28 mouse cellular contexts compared by ENCODE assay signal in the genomic region with DNA sequence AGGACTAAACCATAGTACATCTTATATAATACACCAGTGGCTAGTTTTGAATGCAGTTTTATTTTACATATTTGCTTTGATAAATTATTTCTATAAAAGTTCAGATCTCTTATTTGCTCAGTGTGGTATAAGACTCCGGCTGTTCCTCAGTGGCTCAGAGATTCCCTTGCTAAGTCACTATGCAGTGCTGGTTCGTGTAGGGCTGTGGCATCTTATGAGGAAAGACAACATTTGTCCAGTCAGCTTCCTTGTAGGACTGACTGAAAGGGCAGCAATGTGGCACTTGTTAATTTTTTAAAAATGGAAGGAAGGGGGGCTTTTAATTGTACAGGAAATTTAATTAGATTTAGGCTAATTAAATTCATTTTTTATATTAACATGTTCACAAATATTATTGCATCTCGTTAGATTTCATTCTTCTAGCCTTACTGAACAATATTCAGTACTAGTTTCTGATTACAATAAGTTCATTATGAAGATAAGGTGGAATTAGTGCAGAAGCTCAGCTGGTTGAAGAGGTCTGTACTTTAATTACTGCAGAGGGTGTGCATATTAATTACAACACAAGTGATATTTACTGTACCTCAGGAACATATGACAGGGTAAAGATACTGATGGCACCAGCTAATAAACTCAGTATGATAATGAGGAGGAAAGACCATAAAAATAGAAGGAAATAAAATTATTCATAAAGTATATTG.
DNase-seq lines count a peak whose midpoint lies in the region; ATAC-seq lines count a peak whose summit lies in the region.
"Had no signal": no experiment of that assay in that cellular context is flagged by ENCODE, and none has a peak within 500 bp of the region (broad histone marks: within the 10 kb centered on the region; RNA-seq: fewer than 3 reads in every experiment).

No protein-coding gene starts in this region.

- H3K27me3 ChIP-seq in forebrain, embryonic 14.5 days (replicated peaks; ENCODE audit: control insufficient read depth, insufficient read depth, low read length): no peaks in the 10 kb centered on the region
- no peaks in the 10 kb centered on the region for H3K27me3 ChIP-seq in forebrain, embryonic 16.5 days (replicated peaks; ENCODE audit: control insufficient read depth, insufficient read depth, low read length)
- no peaks in the 10 kb centered on the region for H3K27me3 ChIP-seq in midbrain, embryonic 13.5 days
- H3K27me3 ChIP-seq in midbrain, embryonic 11.5 days (ENCODE audit: control insufficient read depth, insufficient read depth, low read length): no peaks in the 10 kb centered on the region
- H3K27me3 ChIP-seq in neural tube, embryonic 13.5 days: no peaks in the 10 kb centered on the region
- no peaks in the 10 kb centered on the region for H3K27me3 ChIP-seq in liver, embryonic 12.5 days (replicated peaks)
- H3K27me3 ChIP-seq: embryonic facial prominence, embryonic 13.5 days; heart, embryonic 12.5 days; heart, embryonic 15.5 days had no signal

- DNase-seq in forebrain, embryonic 14.5 days (ENCODE audit: low spot score): no peak
- DNase-seq in midbrain, embryonic 11.5 days (ENCODE audit: low spot score, missing footprints): no peak
- DNase-seq in neural tube, embryonic 10.5 days (ENCODE audit: extremely low spot score, low spot score): no peak
- DNase-seq: adrenal gland, adult 2 months; adrenal gland, postnatal 14 days; cerebellum, adult 11-12 months; cerebellum, adult 8-10 months; cerebellum, postnatal 10 days; cerebellum, postnatal 36 days; embryo, embryonic 11 days; gastrocnemius, postnatal 25 days; heart, adult 18-20 months; heart, postnatal 10 days; heart, postnatal 36 days had no signal

- no peaks in the 10 kb centered on the region for H3K9me3 ChIP-seq in forebrain, embryonic 14.5 days (replicated peaks; ENCODE audit: control insufficient read depth, low read length)
- no peaks in the 10 kb centered on the region for H3K9me3 ChIP-seq in forebrain, embryonic 16.5 days (ENCODE audit: control insufficient read depth, low read length)
- no peaks in the 10 kb centered on the region for H3K9me3 ChIP-seq in midbrain, embryonic 13.5 days
- H3K9me3 ChIP-seq in midbrain, embryonic 11.5 days (ENCODE audit: control insufficient read depth, low read length): no peaks in the 10 kb centered on the region
- H3K9me3 ChIP-seq in neural tube, embryonic 13.5 days: no peaks in the 10 kb centered on the region
- H3K9me3 ChIP-seq in liver, embryonic 12.5 days (replicated peaks): no peaks in the 10 kb centered on the region
- H3K9me3 ChIP-seq: embryonic facial prominence, embryonic 10.5 days; embryonic facial prominence, embryonic 13.5 days; heart, embryonic 12.5 days; heart, embryonic 15.5 days; hindbrain, embryonic 10.5 days had no signal

- no peak overlapping the region for H3K4me2 ChIP-seq in forebrain, embryonic 14.5 days (ENCODE audit: low read length)
- no peak overlapping the region for H3K4me2 ChIP-seq in forebrain, embryonic 16.5 days (ENCODE audit: low read length)
- no peak overlapping the region for H3K4me2 ChIP-seq in midbrain, embryonic 13.5 days (replicated peaks)
- no peak overlapping the region for H3K4me2 ChIP-seq in midbrain, embryonic 11.5 days
- no peak overlapping the region for H3K4me2 ChIP-seq in neural tube, embryonic 13.5 days
- H3K4me2 ChIP-seq in liver, embryonic 12.5 days: no peak overlapping the region
- H3K4me2 ChIP-seq: embryonic facial prominence, embryonic 13.5 days; heart, embryonic 12.5 days; heart, embryonic 15.5 days had no signal

- H3K4me3 ChIP-seq in forebrain, embryonic 14.5 days (ENCODE audit: low read depth, low read length): no peak overlapping the region
- H3K4me3 ChIP-seq in forebrain, embryonic 16.5 days (replicated peaks; ENCODE audit: low read length): no peak overlapping the region
- H3K4me3 ChIP-seq in midbrain, embryonic 13.5 days (replicated peaks): no peak overlapping the region
- H3K4me3 ChIP-seq in midbrain, embryonic 11.5 days (ENCODE audit: low read depth, low read length): no peak overlapping the region
- H3K4me3 ChIP-seq in neural tube, embryonic 13.5 days: no peak overlapping the region
- H3K4me3 ChIP-seq in liver, embryonic 12.5 days: no peak overlapping the region
- H3K4me3 ChIP-seq: embryonic facial prominence, embryonic 10.5 days; embryonic facial prominence, embryonic 13.5 days; erythroblast, embryonic 14.5 days; heart, embryonic 12.5 days; heart, embryonic 15.5 days; hindbrain, embryonic 10.5 days had no signal

- no peak overlapping the region for H3K9ac ChIP-seq in forebrain, embryonic 14.5 days (ENCODE audit: low read length)
- no peak overlapping the region for H3K9ac ChIP-seq in forebrain, embryonic 16.5 days (replicated peaks; ENCODE audit: low read depth, low read length)
- no peak overlapping the region for H3K9ac ChIP-seq in midbrain, embryonic 13.5 days (replicated peaks)
- no peak overlapping the region for H3K9ac ChIP-seq in midbrain, embryonic 11.5 days (ENCODE audit: low read length)
- no peak overlapping the region for H3K9ac ChIP-seq in neural tube, embryonic 13.5 days
- no peak overlapping the region for H3K9ac ChIP-seq in liver, embryonic 12.5 days
- H3K9ac ChIP-seq: embryonic facial prominence, embryonic 13.5 days; heart, embryonic 12.5 days; heart, embryonic 15.5 days had no signal

- no peaks in the 10 kb centered on the region for H3K4me1 ChIP-seq in forebrain, embryonic 14.5 days (ENCODE audit: control insufficient read depth, insufficient read depth, low read length)
- no peaks in the 10 kb centered on the region for H3K4me1 ChIP-seq in forebrain, embryonic 16.5 days (replicated peaks; ENCODE audit: control insufficient read depth, insufficient read depth, low read length)
- no peaks in the 10 kb centered on the region for H3K4me1 ChIP-seq in midbrain, embryonic 13.5 days (replicated peaks)
- H3K4me1 ChIP-seq in midbrain, embryonic 11.5 days (ENCODE audit: control insufficient read depth, insufficient read depth, low read length): no peaks in the 10 kb centered on the region
- H3K4me1 ChIP-seq in neural tube, embryonic 13.5 days (replicated peaks): no peaks in the 10 kb centered on the region
- H3K4me1 ChIP-seq in liver, embryonic 12.5 days: no peaks in the 10 kb centered on the region
- H3K4me1 ChIP-seq: embryonic facial prominence, embryonic 10.5 days; embryonic facial prominence, embryonic 13.5 days; heart, embryonic 12.5 days; heart, embryonic 15.5 days; hindbrain, embryonic 10.5 days had no signal

- WGBS in forebrain, embryonic 14.5 days: 72% methylated on average over 3 of the region's 3 CpGs
- 74% methylated on average over 3 of the region's 3 CpGs for WGBS in forebrain, embryonic 16.5 days
- 78% methylated on average over 3 of the region's 3 CpGs for WGBS in midbrain, embryonic 13.5 days
- 86% methylated on average over 3 of the region's 3 CpGs for WGBS in midbrain, embryonic 11.5 days
- 74% methylated on average over 3 of the region's 3 CpGs for WGBS in neural tube, embryonic 13.5 days
- WGBS in liver, embryonic 12.5 days (ENCODE audit: insufficient replicate concordance): 49% methylated on average over 3 of the region's 3 CpGs

- no peak overlapping the region for H3K27ac ChIP-seq in forebrain, embryonic 14.5 days (ENCODE audit: low read depth, low read length)
- H3K27ac ChIP-seq in forebrain, embryonic 16.5 days (ENCODE audit: low read length): no peak overlapping the region
- H3K27ac ChIP-seq in midbrain, embryonic 13.5 days: no peak overlapping the region
- H3K27ac ChIP-seq in midbrain, embryonic 11.5 days (ENCODE audit: low read depth, low read length): no peak overlapping the region
- no peak overlapping the region for H3K27ac ChIP-seq in neural tube, embryonic 13.5 days (replicated peaks)
- H3K27ac ChIP-seq in liver, embryonic 12.5 days: no peak overlapping the region
- H3K27ac ChIP-seq: embryonic facial prominence, embryonic 10.5 days; embryonic facial prominence, embryonic 13.5 days; heart, embryonic 15.5 days; hindbrain, embryonic 10.5 days; hindbrain, postnatal 0 days had no signal

- no peaks in the 10 kb centered on the region for H3K36me3 ChIP-seq in forebrain, embryonic 14.5 days (ENCODE audit: control insufficient read depth, insufficient read depth, low read length)
- H3K36me3 ChIP-seq in forebrain, embryonic 16.5 days (ENCODE audit: control insufficient read depth, insufficient read depth): no peaks in the 10 kb centered on the region
- H3K36me3 ChIP-seq in midbrain, embryonic 13.5 days: no peaks in the 10 kb centered on the region
- no peaks in the 10 kb centered on the region for H3K36me3 ChIP-seq in midbrain, embryonic 11.5 days (ENCODE audit: control insufficient read depth, insufficient read depth, low read length)
- no peaks in the 10 kb centered on the region for H3K36me3 ChIP-seq in neural tube, embryonic 13.5 days
- H3K36me3 ChIP-seq in liver, embryonic 12.5 days: no peaks in the 10 kb centered on the region
- H3K36me3 ChIP-seq: embryonic facial prominence, embryonic 10.5 days; embryonic facial prominence, embryonic 13.5 days; heart, embryonic 12.5 days; heart, embryonic 15.5 days; hindbrain, embryonic 10.5 days had no signal

- peak; percentile 52; the same call in 1 of the 2 replicates for ATAC-seq in forebrain, embryonic 14.5 days
- ATAC-seq in forebrain, embryonic 16.5 days: no peak
- ATAC-seq in midbrain, embryonic 13.5 days: peak; percentile 66
- no peak for ATAC-seq in midbrain, embryonic 11.5 days (ENCODE audit: low FRiP score)
- ATAC-seq in neural tube, embryonic 13.5 days (ENCODE audit: low read depth): peak; percentile 92
- ATAC-seq in liver, embryonic 12.5 days: no peak
- ATAC-seq: CD4-positive, CD25-positive, alpha-beta regulatory T cell, adult 4 months; hindbrain, postnatal 0 days; inflammation-experienced regulatory T-cells, adult 6 months; intestine, embryonic 16.5 days had no signal

Comparison
In these comparisons a context has a peak if more than half of its experiments do, and no peak if none do; other contexts are left out.
1. ATAC-seq: peak in forebrain, embryonic 14.5 days (single experiment), midbrain, embryonic 13.5 days (single experiment) and neural tube, embryonic 13.5 days (single experiment); none in forebrain, embryonic 16.5 days (single experiment), midbrain, embryonic 11.5 days (single experiment) and liver, embryonic 12.5 days (single experiment).